Mouse (Mus musculus) megakaryocyte progenitor cell, adult 5-6 weeks (primary cell): ENCODE measurements around the gene Hsd17b14. TPM values are rescaled to one million over a fixed set of nuclear protein-coding genes. Genes with fewer than 3 reads are reported as not detected.

Experiments used
- ATAC-seq: replicated peaks from 2 replicates; pipeline ENCODE4 v1.8.0; 2016; ENCODE audit warnings: mild to moderate bottlenecking, moderate TSS enrichment, inconsistent platforms; ENCODE audit not compliant: poor library complexity
- total RNA-seq, 2 experiments: library from RNA; stranded (forward) in 1 of 2; stranded (reverse) in 1 of 2; fragments of 157-497, 149-512 nt in 1 of 2; fragments of 200-1000 nt in 1 of 2; gene quantifications; 2 replicates each; pipeline versions ENCODE4 v1.2.3 to v1.2.4; 2015 to 2017

The Hsd17b14 gene
- total RNA-seq, 2 experiments from 2014 or later, result 0.22 to 1.2 TPM

GRCm38 (mm10) chr7:45565446-45565845 lies 10.8 kb downstream of the Hsd17b14 start:
- no peak for ATAC-seq

DNA sequence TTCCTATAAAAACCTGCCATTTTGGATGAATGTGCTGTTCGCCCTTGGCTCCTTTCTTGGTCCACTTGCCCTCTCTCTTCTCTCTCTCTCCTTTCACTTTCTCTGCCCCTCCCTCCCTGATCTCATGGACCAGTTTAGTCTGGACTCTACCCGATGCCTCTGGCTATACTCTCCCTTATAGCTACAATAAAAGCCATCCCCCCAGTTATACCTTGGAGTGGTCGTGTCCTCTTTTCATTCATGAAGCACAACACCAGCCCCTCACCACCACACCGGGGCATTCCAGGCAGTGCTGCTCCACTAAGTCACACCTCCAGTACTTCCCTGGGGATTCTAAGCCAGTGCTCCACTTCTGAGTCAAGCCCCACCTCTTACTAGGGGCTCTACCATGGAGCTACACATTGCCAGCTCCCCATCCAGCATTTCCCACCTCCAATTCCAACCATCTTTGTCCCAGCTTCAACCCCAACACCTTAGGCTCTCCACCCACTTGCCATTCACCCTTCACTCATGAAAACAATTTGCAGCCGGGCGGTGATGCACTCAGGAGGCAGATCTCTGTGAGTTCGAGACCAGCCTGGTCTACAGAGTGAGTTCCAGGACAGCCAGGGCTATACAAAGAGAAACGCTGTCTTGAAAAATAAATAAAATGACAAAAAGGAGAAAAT lies 12.6 kb downstream of the Hsd17b14 start:
- ATAC-seq, result no peak

GRCm38 (mm10) chr7:45567780-45568516 lies 13.3 kb downstream of the Hsd17b14 start:
- peak; percentile 77 for ATAC-seq

- peak; percentile 41 for ATAC-seq
Observed at GRCm38 (mm10) chr7:45568601-45569473, 14.1 kb downstream of the Hsd17b14 start.

- peak; percentile 65 for ATAC-seq
Observed at GRCm38 (mm10) chr7:45570103-45570741, 15.5 kb downstream of the Hsd17b14 start, which contains the start of gene Bcat2. Bcat2 (plus strand) TSS chr7:45570153.

GRCm38 (mm10) chr7:45571966-45572365 lies 17.3 kb downstream of the Hsd17b14 start:
- ATAC-seq, result no peak

DNA sequence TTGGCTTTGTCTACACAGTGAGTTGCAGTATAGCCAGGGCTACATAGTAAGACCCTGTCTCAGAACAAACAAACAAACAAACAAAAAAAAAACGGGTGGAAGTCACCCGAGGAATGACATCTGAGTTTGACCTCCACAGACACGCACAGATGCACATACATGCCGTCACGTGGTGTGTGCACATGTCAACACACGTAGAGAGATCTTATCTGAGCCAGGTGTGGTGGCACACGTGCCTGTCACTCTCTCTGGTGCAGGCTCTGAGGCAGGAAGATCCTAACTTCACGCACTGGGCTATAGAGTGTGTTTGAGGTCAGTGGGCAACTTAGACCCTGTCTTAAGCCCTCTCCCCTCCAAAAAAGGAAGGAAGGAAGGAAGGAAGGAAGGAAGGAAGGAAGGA lies 19.3 kb downstream of the Hsd17b14 start:
- ATAC-seq, result no peak

DNA sequence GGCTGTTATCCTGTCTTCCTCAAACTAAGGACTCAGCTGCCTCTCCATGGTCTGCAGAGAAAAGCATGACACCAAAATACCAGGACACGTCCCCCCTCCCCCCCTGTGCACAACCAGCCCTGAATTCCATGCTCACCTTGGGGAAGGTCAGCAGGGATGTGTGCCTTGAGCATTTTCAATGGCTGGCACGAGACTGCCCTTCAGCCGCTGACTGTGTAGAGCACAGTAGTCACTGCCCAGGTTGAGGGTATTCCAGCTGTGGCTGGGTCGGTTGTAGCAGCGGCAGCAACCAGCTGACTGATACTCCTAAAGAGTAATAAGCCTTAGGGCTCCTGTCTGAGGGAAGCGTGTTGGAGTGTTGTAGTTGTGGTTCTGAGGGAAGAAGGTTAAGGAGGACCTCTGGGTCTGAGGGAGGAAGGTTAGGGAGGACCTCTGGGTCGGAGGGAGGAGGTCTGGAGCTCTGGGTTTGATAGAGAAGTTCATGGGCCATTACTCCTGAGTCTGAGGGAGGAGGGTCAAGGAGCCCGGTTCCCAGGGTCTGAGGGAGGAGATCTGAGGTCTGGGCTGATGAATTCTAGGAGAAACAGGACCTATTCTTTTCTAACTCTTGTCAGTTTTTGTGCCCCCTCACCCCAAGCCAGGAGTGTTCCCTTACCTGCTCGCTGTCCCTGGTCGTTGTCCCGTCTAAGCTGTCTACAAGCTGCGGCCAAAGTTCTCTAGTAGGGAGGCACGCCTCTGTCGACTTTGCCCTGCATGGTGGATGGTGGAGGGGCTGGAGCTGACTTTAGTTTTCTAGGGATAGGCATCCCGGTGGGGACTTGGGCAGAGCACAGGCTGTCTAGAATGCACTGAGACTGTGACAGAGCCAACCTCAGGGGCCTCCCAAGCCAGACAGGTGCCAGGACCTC lies 20.0 kb downstream of the Hsd17b14 start:
- no peak for ATAC-seq

DNA sequence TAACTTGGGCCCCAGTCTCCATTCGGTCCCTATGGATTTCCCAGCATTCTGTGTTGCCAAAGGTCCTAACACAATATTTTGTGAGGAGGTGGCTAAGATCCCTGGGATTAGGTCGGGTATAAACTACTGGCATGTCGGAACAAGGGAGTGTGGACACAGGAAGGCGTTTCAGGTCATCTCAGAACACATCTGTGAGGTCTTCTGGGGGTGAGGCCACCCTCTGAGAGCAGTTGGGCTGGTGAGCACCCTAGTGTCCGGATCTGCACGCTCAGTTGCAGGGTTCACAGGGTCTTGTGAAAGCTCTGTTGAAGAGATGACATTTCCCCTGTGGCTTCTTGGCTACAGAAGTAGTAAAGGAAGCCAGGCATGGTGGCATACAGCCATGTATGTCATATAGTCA lies 31.2 kb downstream of the Hsd17b14 start:
- no peak for ATAC-seq

- ATAC-seq, result no peak
Observed at GRCm38 (mm10) chr7:45587631-45588592, 33.2 kb downstream of the Hsd17b14 start.

- peak; percentile 91 for ATAC-seq
Observed at GRCm38 (mm10) chr7:45589173-45589572, 34.5 kb downstream of the Hsd17b14 start.

DNA sequence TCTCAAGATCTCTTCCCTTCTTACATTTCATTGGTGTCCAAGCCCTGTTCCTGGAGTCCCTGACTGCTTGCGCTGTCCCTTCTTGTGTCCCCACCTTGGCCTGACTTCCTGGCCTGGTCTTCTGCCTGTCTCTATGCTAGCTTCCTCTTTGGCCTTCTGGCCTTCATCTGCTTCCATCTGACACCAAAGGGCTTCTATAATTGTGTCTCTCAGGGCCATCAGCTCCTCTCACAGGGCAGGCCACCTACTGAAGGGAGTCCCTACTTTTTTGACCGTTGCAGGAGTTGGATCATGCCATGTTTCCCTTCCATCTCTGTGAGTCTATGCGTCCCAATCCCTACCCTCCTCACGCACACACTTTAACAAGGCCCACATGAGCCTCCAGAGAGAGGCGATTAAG lies 35.2 kb downstream of the Hsd17b14 start:
- ATAC-seq, result no peak

GRCm38 (mm10) chr7:45590874-45591273 lies 36.2 kb downstream of the Hsd17b14 start:
- ATAC-seq, result no peak

DNA sequence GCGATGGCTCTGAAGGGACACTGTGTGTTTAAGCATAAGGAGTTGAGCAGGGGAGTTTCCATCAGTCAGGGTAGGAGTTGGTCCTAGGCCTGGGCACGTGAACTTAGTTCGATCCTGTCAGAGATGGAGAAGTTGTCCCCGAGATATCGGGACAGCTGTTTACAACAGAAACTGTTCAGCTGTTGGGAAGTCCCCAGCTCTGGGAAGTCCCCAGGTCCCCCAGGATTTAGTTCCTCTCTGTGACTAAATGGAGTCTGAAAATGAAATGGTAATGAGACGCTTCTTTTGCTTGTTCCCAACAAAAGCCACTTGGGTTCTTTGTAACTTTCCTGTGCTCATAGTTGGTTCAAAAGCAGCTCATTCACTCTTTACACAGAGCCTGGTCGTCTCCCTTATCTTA lies 37.2 kb downstream of the Hsd17b14 start:
- ATAC-seq, result no peak

DNA sequence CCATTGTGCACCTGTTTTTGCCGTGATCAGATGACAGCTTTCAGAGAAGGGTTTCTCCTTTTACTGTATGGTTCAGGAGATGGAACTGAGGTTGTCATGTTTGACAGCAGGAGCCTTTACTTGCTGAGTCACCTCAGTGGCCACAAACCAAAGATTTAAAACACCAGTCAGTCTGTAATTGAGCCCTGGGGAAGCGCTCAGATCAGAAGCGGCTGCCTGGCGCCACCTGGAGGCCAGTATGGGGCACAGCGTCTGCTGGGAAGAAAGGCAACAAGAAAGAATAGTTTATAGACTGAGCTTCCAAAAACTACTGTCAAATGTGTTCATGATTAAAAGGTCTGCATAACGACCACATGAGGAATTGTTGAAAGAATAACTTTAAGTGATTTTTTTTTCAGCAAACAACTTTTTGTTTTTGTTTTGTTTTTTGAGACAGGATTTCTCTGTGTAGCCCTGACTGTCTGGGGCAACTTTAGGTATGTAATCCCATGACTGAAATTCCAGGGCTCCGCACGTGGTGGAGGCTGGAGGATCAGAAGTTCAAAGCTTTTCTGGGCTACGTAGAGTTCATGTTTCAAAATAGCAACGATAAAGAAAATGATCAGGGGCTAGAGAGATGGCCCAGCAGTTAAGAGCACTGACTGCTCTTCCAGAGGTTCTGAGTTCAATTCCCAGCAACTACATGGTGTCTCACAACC lies 38.6 kb downstream of the Hsd17b14 start:
- peak; percentile 71 for ATAC-seq

DNA sequence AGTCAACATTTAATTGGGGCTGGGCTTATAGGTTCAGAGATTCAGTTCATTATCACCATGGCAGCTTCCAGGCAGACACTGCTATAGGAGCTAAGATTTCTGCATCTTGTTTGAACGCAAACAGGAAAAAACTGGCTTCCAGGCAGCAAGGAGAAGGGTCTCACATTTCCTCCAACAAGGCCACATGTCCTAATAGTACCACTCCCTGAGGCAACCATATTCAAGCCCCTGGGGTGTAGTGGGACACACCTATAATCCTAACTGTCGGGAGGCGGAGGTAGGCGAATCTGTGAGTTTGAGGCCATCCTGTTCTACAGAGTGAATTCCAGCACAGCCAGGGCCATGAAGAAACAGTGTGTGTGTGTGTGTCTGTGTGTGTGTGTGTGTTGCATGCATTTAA lies 40.5 kb downstream of the Hsd17b14 start:
- no peak for ATAC-seq

DNA sequence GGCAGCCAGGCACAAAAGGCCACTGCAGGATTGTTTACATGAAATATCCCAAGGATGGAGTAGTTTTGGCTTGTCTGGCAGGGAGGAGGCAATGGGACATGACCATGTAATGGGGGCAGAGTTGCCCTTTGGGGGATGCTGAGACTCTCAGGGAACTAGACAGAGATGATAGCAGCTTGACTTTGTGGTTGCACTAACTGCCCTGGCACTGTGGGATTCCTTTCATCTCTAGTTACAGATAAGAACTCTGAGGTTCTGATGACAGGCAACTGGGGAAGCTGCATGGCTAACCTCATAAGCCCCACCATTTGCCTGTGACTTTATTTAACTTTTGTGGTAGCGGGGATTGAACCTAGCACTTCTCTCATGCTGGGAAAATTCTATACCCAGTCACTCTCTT lies 41.4 kb downstream of the Hsd17b14 start:
- peak; percentile 24; the same call in 1 of the 2 replicates for ATAC-seq

- no peak for ATAC-seq
Observed at GRCm38 (mm10) chr7:45597013-45597412, 42.3 kb downstream of the Hsd17b14 start.
